In the genomic region with DNA sequence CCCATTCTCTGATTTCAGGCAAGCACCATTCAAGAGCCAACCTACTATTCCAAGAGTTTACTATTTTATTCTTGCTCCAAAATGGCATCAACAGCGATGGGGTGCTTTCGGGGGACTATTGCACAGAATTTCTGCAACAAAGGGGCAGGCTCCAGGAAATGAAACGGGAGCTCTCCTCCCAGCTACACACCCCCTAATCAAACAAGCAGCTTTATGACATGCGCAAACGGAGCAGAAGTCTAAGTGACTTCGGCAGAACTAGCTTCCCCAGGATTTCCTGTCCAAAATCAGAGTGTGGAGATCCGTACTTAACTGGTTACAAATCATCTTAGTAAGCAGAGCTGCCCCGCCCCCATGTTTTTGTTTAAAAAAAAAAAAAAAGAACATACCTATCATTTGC, we compare ENCODE assay signal across 8 mouse cellular contexts.
DNase-seq lines count a peak whose midpoint lies in the region; ATAC-seq and TF ChIP-seq lines count a peak whose summit lies in the region.

No protein-coding gene starts in this region.

- peak overlapping the region; percentile 69 for H3K9ac ChIP-seq in hindbrain, postnatal 0 days (replicated peaks; ENCODE audit: low read length)

- DNase-seq in ZHBTc4 (ENCODE audit: low read depth, low spot score), result peak; percentile 13
- DNase-seq in cerebellum, postnatal 36 days, result peak; percentile 42 to 49
- DNase-seq in gastrocnemius, postnatal 10 days, result peak; percentile 34
- peak; percentile 92 for DNase-seq in hindbrain, postnatal 0 days (ENCODE audit: low spot score)
- peak; percentile 24 to 39 for DNase-seq in left cerebral cortex, adult 8-10 months (ENCODE audit: low spot score in 2 of 2)
- DNase-seq in lung, postnatal 4 days, result peak; percentile 75
- DNase-seq in right cerebral cortex, adult 18-20 months, result peak; percentile 57
- DNase-seq in yolk sac, embryonic 10.5 days (ENCODE audit: low spot score), result peak; percentile 62

- H3K9me3 ChIP-seq in hindbrain, postnatal 0 days (ENCODE audit: low read length), result no peaks in the 10 kb centered on the region

- WGBS in hindbrain, postnatal 0 days, result 5% methylated on average over 8 of the region's 8 CpGs

- H3K4me1 ChIP-seq in hindbrain, postnatal 0 days (ENCODE audit: insufficient read depth, low read length), result peaks cover 13% of the 10 kb centered on the region

- H3K27me3 ChIP-seq in hindbrain, postnatal 0 days (ENCODE audit: insufficient read depth, low read length), result no peaks in the 10 kb centered on the region

- peak overlapping the region; percentile 91 for H3K27ac ChIP-seq in hindbrain, postnatal 0 days

- H3K36me3 ChIP-seq in hindbrain, postnatal 0 days (ENCODE audit: insufficient read depth, low read length), result no peaks in the 10 kb centered on the region

- H3K4me3 ChIP-seq in hindbrain, postnatal 0 days (ENCODE audit: low read length), result peak overlapping the region; percentile 68

- TF ChIP-seq CTCF in hindbrain, postnatal 0 days (IDR thresholded peaks at IDR 0.05; ENCODE audit: low read depth), result no peak

- peak overlapping the region; percentile 73 for H3K4me2 ChIP-seq in hindbrain, postnatal 0 days (ENCODE audit: low read depth, low read length)

- peak; percentile 79 for ATAC-seq in hindbrain, postnatal 0 days

Comparison
In these comparisons a context has a peak if more than half of its experiments do, and no peak if none do; other contexts are left out.
1. Peak in every context shown above with its lines: DNase-seq, ATAC-seq, H3K4me3 ChIP-seq and H3K27ac ChIP-seq.
2. DNase-seq: peak in every context shown above with its lines; median percentile 92 in hindbrain, postnatal 0 days; 75 in lung, postnatal 4 days; 62 in yolk sac, embryonic 10.5 days; 57 in right cerebral cortex, adult 18-20 months; 46 in cerebellum, postnatal 36 days; 34 in gastrocnemius, postnatal 10 days; 32 in left cerebral cortex, adult 8-10 months; 13 in ZHBTc4.